Mouse (Mus musculus) thymus, postnatal 14 days (tissue): ENCODE measurements around the gene Chst13.

ENCODE experiments used
- DNase-seq: peaks from one replicate; pipeline ENCODE4 v3.0.0; 2021

The Chst13 gene

DNA sequence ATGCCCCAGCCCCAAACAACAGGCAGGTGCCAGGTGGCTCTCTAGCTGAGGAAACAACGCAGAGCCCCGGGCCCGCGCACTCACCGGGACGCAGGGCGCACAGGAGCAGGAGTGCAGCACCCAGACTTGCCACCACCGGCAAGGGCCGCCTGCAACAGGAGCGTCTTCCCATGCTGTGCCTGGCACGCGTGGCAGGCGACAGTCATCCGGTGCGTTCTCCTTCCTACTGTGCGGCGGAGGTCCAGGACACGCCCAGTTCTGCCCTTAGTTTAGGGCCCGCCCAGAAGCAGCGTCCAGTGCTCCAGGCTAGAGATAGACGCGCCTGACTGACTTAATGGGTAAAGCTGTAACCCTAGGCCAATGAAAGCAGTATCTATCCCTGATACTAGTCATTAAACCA, at the start of gene Chst13:
TSS of gene Chst13 (minus strand) at position 195 of the 400 bp plus-strand sequence.
- DNase-seq = no peak

DNA sequence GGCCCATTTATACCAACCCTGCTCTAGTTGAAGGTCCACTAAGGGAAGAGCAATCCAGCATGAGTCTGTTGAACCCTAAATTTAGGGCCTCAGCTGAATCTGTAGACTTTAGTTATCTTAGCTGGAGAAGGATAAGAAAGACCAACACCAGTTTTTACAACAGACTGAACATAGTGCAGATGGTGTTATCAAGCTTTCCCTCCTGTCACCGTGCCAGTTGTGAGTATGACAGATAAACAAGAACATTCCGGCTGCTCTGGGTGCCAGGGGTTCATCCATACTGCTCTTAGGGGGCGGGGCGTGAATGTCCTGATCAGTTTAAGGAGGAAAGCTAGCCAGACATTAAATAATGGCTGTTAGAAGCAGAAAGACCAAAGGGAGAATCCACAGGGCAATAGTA, 49.7 kb upstream of the Chst13 start:
- no peak for DNase-seq

DNA sequence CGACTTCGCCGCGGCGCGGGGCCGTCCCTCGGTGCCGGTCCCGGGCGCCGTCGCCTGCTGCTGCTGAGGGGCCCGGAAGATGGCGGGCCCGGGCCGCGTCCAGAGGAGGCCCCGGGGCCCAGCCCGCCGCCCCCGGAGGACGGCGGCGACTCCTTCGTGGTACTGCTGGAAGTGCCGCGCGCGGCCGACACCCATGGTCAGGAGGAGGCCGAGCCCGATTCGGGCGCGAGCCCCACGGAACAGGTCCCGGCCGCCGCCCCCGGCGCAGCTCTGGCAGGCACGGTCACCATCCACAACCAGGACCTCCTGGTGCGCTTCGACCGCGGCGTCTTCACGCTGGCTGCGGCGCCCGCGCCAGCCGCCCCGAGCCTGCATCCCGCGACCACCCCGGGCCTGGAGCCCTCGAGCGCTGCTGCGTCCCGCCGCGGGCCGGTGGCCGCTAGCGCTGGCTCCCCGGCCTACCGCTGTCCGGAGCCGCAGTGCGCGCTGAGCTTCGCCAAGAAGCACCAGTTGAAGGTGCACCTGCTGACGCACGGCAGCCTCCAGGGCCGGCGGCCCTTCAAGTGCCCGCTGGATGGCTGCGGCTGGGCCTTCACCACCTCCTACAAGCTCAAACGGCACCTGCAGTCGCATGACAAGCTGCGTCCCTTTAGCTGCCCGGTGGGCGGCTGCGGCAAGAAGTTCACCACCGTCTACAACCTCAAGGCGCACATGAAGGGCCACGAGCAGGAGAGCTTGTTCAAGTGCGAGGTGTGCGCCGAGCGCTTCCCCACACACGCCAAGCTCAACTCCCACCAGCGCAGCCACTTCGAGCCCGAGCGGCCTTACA, 45.0 kb upstream of the Chst13 start:
- peak; percentile 49 for DNase-seq

DNA sequence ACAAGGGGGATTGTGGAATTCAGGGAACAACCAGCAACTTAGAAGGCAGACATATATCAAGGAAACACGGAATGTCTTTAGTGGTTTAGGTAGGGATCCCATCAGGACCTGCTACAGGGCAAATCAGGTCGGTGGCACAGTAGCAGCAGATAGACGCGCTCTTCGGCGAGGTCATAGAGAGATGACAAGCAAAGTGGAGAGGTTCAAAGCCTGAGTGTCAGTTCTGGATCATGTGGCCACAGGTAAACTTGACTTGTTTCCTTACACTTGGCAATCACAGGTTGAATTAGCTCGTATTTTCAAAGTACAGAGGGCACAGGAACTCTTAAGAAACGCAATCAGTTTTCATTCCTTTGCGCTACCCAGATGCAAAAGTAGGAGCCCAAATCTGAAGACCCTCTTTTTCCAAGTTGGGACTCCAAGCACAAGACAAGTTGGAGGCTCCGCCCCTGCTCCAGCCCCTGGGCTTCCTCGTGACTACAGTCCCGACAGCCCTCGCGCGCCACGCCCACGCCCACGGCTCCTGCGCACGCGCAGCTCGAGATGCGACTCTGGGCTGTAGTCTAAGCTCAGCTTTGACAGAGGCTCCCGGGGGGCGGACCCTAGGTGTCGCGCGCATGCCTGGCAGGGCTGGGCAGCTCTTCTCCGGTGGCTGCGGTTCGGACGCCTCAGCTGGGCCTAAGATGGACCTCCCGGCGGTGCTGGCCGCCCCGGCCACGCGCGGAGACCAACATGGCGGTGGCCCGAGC, 44.2 kb upstream of the Chst13 start, which contains the start of gene Zxdc:
TSS of gene Zxdc (plus strand) at position 517 of the 749 bp plus-strand sequence.
- peak; percentile 99 for DNase-seq

DNA sequence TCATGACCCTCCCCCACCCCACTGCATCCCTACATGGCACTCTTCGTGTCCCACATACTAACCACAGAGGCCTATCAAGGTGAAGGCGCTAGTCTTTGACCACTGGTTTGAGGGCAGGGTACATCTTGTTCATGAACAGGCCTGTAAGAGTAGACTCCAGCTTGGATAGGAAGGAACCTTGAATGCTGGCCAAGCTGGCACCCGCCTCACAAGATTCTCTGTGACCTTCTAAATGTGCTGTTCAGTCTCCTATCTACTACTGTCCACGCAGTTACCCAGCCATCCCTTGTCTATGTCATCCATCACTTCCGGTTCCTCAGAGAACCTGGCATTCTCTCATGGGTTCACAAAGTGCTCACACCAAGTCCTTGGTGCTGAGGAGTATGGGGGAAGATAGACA, 38.3 kb upstream of the Chst13 start:
- no peak for DNase-seq

DNA sequence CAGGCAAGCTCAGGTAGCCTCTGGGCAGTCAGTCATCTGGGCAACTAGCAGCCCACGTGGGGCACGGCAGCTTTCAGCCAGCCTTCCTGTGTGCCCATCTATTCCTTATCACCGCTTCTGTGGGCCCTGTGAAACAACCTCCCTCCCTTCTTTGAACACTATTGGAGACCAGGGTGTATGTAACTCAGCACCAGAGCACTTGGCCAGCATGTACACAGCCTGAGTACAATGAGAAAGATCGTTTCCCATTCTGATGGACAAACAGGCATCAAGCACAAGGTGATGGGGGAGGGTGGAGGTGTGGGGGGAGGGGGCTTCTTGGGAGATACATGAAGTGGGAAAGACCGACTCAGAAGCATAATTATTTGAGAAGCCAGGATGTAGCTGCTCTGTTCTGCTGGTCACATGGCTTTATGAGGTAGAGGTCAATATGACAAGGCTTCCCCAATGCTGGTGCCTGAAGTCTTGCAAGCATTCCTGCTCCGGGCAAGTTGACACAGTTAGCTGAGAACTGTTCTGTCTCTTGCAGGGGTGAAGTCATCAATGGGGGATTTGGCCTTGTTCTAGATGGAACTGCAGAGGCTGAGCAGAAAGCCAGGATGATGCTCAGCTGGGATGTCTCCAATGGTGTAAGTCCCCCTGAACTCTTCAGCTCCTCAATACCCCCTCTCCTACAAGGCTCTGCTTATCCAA, 36.1 kb upstream of the Chst13 start:
- DNase-seq = no peak

DNA sequence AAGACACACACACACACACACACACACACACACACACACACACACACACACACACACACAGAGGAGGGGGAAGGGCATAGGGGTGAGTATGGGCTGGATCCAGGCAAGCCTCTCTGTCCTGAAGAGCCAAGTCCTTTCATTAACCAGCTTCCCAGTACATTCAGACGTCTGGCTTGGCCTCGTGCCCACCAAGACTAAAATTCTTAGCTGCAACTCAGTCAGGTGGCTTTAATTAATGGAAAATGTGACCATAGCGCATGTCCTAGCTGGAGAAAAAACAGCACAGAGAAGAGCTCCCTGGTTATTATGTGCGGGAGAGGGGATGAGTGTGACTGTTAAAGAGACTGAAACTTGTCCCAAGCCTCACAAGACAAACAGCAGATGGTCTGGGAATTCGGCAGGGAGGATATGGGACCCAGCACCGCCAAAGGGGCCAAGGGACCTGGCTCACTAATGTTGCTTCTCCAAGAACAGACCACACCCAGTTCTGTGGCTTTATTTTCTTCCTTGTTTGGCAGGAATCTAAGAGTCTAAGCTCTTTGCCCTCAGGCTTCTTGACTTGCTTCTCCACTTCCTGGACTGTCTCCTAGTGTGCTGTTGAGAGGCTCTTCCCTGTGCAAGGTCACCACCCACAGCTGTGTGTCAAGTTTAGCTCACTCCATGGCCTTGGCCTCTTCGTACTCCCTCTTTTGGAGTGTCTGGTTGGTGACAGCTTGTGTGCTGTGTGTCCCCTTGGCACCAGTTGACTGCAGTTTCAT, 35.2 kb upstream of the Chst13 start:
- no peak for DNase-seq

DNA sequence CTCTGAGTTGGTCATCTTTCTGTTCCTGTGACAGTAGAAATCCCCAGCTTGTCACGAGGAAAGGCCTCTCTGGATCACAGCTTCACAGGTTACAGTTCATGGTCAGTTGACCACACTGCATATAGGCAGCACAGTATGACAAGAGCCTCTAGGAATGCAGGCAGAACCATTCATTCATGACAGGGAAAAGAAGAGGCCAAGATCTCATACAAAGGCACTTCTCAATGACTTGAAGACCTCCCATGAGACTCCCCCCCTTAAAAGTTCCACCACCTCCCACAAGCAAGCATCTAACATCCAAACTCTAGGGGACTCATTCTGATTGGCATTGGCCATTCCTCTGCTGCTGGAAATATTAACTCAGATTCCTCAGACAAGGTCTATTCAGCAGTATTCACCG, 34.5 kb upstream of the Chst13 start:
- no peak for DNase-seq

DNA sequence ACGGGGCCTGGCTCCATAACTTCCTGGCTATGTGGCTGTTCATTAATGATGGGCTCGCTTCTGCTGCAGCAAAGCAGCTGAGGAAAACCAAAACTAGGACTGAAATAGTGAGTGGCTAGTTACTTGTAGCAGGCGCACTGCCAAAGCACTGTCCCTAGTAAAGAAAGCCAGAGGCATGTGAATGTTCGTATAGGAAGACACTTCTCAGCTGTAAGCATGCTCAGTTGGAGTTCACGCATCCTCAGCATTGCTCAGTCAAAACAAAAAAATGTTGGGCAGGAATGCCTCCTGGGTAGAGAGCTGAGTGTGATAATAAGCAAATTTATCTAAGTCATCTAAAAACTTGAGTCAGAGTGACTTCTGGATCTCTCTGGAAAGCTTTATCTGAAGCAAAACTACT, 33.2 kb upstream of the Chst13 start:
- DNase-seq = no peak

DNA sequence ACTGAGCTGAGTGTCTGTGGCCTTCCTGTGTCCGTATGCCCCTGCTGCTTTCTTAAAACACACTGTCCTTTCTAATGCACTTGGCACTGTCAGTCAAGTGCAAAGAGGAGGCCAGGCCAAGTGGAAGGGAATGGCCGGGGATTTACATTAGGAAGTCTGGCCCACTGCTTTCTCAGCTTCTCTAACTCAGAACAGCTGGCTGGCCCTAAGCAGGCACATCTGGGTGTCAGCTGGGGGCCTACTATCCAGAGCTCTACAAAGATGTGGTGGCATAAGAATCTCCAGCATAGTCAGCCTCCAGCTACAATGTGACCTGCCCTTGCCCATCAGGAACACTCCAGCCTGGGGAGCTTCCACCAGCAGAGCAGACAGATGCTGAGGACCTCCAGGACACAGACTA, 25.0 kb upstream of the Chst13 start:
- no peak for DNase-seq

DNA sequence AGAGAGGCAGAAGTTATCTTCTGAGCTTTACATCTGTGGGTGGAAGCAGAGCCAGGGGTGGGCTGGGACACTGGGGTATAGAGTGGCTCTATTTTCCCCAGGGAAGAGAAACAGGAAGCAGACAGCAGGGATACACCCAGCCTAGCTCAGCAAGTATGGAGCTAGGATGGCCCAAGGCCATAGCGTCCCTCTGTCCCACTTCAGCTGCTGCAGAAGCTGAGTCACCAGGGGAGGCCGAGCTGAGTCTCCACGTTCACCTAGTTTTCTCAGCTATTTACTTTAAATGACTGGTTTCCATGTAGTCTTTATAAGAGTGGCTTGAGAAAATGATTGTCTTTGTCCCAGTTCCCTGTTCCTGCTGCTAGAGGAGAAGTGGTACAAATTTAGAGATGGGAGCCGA, 23.5 kb upstream of the Chst13 start:
- no peak for DNase-seq

DNA sequence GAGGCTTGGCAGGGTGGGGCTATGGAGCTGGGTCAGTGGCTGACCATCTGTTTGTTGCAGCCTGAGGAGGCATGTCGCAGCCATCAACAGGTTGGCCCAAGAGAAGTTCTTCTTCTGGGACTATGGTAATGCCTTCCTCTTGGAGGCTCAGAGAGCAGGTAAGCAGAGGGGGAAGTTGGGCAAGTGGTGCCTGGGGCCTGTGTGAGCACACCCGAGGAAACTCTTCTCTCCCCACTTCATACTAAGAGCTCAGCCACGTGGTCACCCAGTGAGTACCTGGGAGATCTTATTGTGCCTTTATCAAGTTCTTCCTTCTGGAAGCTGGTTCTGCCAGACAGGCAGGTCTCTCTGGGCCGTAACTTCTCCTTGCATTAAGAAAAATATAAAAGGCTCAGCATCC, 22.2 kb upstream of the Chst13 start:
- no peak for DNase-seq

DNA sequence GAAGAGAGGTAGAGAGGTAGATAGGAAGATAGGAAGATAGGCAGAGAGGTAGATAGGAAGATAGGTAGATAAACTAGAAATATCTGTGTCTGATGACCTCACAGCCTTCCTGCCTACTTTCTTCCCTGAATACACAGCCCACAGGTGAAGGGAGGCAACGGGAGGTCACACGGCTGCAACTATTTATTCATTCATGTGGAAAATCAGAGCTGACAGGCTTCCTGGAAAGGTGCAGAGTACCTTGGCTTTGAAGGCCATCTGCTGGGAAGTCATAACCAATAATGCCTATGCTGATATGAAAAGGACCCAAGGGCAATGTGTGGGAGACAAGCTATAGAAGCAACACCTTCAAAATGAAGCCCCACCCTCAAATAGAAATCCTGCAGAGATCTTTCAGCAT, 17.4 kb upstream of the Chst13 start:
- DNase-seq = no peak

DNA sequence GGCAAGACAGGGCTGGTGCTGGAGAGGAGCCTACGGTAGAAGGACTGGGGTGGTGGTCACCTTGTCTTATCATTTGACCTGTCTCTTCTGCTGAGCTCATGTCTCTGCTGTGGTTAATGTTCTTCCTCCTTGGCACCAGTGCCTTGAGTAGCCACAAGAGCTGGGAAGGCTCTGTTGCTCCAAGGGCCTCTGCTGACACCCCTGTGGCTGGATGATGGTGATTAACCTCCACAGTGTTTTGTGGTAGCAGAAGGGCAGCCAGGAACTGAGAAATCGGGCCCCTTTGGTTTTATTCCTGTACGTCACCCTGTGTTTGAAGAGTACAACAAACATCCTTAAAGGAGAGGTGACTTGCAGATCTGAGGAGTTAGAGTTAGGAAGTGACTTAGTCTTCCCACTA, 9.3 kb upstream of the Chst13 start:
- DNase-seq = no peak

DNA sequence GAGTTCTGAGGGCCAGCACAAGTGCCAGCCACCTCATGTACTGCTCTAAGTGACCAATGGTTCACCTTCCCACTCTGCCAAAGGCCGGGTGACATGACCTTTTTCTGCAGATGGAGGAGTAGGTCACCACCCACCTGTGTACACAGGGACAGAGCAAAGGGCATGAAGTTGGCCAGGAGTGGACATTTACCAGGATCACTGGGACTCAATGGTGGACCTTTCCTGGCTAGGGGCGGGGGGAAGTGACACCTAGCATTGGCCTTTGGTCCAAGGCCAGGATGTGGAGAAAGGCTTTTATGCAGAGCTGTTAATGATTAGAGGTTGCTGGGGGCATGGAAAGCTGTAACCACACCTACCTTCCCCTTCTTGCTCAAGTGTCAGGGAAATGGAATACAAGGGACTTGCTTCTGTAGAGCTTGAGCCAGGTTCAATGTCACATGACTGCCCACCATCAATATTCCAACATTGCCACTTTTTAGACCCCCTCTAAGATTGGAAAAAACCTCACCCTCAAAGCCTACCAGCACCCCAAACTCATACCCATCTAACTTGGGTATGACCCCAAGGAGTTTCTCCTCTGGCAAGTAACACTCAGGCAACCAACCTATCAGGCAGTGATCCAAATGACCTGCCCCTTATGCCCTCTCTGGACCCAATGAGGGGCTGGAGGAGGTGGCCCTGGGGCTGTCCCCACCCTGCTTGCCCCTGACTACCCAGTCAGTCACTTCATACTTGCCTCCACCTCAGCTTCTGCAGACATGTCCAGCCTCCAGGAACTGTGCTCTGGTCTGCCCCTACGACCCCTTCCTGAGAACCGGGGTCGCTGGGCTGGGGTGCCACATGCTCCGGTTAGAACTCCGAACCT, 7.8 kb upstream of the Chst13 start, which contains the start of gene Uroc1:
TSS of gene Uroc1 (plus strand) at position 724 of the 865 bp plus-strand sequence.
- no peak for DNase-seq

DNA sequence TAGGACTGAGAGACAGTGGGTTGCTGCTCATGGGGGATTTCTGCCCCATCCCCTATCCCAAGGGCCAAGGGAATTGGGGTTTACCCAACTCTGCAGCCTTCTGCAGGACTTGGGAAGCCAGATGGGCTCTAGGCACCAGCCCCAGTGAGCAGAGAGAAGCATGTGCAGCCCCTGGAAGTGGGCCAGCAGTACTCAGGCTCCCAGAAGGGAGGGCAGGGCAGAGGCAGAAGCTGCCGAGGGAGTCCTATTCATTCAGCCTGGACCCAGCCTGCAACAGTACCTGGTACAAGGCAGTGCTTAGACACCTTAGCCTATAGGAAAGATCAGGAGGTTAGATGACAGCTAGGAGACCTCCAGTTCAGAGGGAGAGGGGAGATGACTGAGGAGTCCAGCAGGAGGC, 5.0 kb upstream of the Chst13 start:
- DNase-seq = no peak

DNA sequence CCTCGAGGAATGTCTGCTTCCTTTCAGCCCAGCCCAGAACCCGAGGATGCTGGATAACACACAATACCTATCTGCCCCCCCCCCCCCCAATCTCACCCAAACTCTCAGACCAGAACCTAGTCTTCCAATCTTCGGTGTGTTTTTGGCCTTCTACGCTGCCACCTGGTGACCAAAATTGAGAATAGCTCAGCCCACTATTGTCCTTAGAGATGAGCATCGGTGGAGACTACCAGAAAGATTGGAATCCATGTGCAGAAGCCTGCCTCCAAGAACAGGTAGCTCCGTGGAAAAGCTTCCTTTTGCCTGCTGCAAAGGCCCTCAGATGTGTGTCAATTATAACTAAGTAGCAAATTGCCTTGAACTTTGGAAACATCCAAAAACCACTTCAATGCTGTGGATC, 2.7 kb upstream of the Chst13 start:
- no peak for DNase-seq

DNA sequence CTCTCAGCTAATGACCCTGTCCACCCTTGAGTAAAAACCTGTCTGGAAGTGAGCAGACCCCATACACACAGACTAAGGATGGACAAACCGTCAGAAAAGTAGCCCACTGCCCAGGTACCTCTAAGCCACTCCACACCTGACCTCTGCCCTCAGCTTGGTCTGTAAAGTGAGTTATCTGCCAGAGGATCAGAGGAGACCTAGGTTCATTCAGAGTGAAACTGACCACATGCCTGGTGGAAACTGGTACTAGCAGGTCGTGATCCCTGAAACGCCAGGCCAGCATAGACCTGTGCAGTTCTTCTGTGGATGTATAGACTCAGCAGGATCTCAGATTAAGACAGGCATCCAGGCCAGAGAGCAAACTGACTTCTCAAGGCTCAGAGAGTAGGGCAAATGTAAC, 522 bp downstream of the Chst13 start:
- no peak for DNase-seq

DNA sequence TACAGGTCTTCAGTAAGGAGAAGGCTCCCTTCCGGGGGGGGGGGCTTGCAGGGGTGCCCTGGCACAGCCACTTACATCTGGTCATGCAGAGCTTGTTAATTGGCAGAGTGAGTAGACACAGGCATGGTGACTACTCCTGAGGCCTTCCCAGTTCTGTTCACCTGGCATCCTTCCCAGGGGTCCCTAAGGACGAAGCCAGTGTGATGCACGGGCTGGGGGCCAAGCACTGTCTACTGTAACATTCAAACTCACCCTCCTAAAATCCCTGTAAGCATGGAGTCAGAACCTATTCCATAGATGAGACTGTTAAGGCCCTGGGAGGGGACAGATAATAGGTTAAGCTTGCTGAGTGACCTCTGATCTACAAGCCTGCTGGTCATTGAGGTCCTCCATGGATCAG, 959 bp downstream of the Chst13 start:
- no peak for DNase-seq

DNA sequence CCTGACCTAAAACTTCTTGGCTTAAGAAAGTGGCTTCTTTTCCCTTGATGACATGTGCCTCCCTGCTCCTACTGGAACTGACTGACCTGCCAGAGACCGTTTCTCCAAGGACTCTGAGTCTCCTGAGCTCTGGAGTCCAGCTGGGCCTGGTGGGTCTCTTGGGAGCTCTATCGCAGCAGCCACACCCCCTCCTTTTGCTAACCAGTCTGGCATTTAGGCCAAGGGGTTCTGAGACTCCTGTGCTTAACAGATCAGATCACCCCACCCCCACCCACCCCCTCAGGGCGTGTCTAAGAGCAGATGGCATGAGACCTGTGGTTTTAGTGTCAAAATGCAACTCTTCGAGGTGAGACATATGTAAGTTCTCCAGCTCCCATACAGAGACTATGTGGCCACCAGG, 3.2 kb downstream of the Chst13 start:
- no peak for DNase-seq

DNA sequence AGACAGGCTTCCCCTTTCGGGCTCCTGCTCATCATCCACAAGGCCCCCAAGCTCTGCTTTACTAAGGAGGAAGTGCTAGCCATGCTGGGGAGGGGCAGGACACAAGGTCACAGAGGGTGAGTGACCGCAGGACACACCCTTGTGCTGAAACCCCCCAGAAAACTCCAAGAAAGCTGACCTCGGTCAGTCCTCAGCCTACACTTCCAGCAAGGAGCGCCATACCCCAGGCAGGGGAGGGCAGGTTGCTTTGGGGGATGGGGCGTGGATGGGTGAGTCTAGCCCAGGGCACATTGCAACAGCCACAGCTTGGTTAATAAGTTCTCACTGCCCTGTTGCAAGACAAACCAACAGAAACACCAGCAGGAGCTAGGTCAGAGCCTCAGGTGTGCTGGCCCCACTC, 4.6 kb downstream of the Chst13 start:
- no peak for DNase-seq
